Mouse (Mus musculus) heart, adult 8-10 months (tissue): ENCODE measurements around the gene Hoxa6. TPM values are rescaled to one million over a fixed set of nuclear protein-coding genes. Genes with fewer than 3 reads are reported as not detected.

ENCODE experiments used
- DNase-seq: peaks from one replicate; pipeline ENCODE4 v3.0.0; 2022; ENCODE audit warnings: low spot score
- total RNA-seq, 4 experiments: library from RNA; stranded (reverse); gene quantifications; 2 replicates each; pipeline ENCODE4 v1.2.4; 2022

Hoxa6 gene
- total RNA-seq, 4 experiments from 2014 or later = not detected

- no peak for DNase-seq
Observed at GRCm38 (mm10) chr6:52241001-52241621, 32.6 kb upstream of the Hoxa6 start.

- DNase-seq = peak; percentile 51
Observed at GRCm38 (mm10) chr6:52240389-52241000, 32.0 kb upstream of the Hoxa6 start, which contains the start of gene Hoxa10. Gene Hoxa10, minus strand, starts transcription at chr6:52240854.

- DNase-seq = no peak
Observed at GRCm38 (mm10) chr6:52239625-52240388, 31.3 kb upstream of the Hoxa6 start.

GRCm38 (mm10) chr6:52238976-52239375 lies 30.5 kb upstream of the Hoxa6 start:
- DNase-seq = no peak

GRCm38 (mm10) chr6:52238155-52238545 lies 29.6 kb upstream of the Hoxa6 start:
- no peak for DNase-seq

- no peak for DNase-seq
Observed at GRCm38 (mm10) chr6:52237346-52238154, 29.0 kb upstream of the Hoxa6 start.

GRCm38 (mm10) chr6:52236806-52237205 lies 28.3 kb upstream of the Hoxa6 start:
- no peak for DNase-seq

GRCm38 (mm10) chr6:52235866-52236265 lies 27.3 kb upstream of the Hoxa6 start:
- no peak for DNase-seq

- DNase-seq = no peak
Observed at GRCm38 (mm10) chr6:52235267-52235666, 26.7 kb upstream of the Hoxa6 start.

- DNase-seq = no peak
Observed at GRCm38 (mm10) chr6:52234428-52235140, 26.1 kb upstream of the Hoxa6 start.

- DNase-seq = no peak
Observed at GRCm38 (mm10) chr6:52233546-52234427, 25.3 kb upstream of the Hoxa6 start.

GRCm38 (mm10) chr6:52232984-52233545 lies 24.5 kb upstream of the Hoxa6 start:
- DNase-seq = no peak

- no peak for DNase-seq
Observed at GRCm38 (mm10) chr6:52232568-52232965, 24.0 kb upstream of the Hoxa6 start.

GRCm38 (mm10) chr6:52231885-52232567 lies 23.5 kb upstream of the Hoxa6 start:
- DNase-seq = no peak

- no peak for DNase-seq
Observed at GRCm38 (mm10) chr6:52230516-52231165, 22.1 kb upstream of the Hoxa6 start, which contains the start of gene Hoxa9. Gene Hoxa9, minus strand, starts transcription at chr6:52231089.

GRCm38 (mm10) chr6:52229558-52230416 lies 21.3 kb upstream of the Hoxa6 start:
- DNase-seq = no peak
